Mouse (Mus musculus) brain, embryonic 14.5 days (tissue): ENCODE measurements around the gene Cfap58.

Experiments used
- CTCF ChIP-seq: fragments of 200-500 bp; IDR thresholded peaks from 2 replicates; pipeline ENCODE4 v1.5.1; 2012; ENCODE audit warnings: inconsistent platforms, mild to moderate bottlenecking, moderate library complexity, borderline replicate concordance; ENCODE audit not compliant: insufficient read depth, insufficient read length; ENCODE audit errors: extremely low read depth
- POLR2A ChIP-seq: fragments of 200-500 bp; IDR thresholded peaks from 2 replicates; pipeline ENCODE4 v1.6.1; 2012; ENCODE audit warnings: mild to moderate bottlenecking, inconsistent platforms, borderline replicate concordance; ENCODE audit not compliant: poor library complexity, insufficient read depth, insufficient read length, severe bottlenecking; ENCODE audit errors: extremely low read depth

- TF ChIP-seq CTCF (no peak), POLR2A (no peak)
Measured at GRCm38 (mm10) chr19:47917396-47917795, 20.1 kb upstream of the Cfap58 start.
